Mouse (Mus musculus): Measurements from ENCODE around the gene Elf1.
A peak's percentile ranks its signal among the peaks of the same experiment; 100 is the strongest.
"Not testable (repeated sequence)": the region's sequence is repeated elsewhere in the genome, so short reads cannot be mapped to it uniquely, and the experiment has no call there.

Gene Elf1

GRCm38 (mm10) chr14:79480624-79481338 lies at the start of gene Elf1:
TSS of gene Elf1 (plus strand) at chr14:79481194.
- DNase-seq: peak; percentile 87 to 90

GRCm38 (mm10) chr14:79434068-79434467 lies 46.9 kb upstream of the Elf1 start:
- DNase-seq: no peak

GRCm38 (mm10) chr14:79440655-79441054 lies 40.3 kb upstream of the Elf1 start:
- no peak for DNase-seq

- no peak for DNase-seq
These were observed 39.6 kb upstream of the Elf1 start for GRCm38 (mm10) chr14:79441441-79441840.

- DNase-seq: no peak
These were observed 36.4 kb upstream of the Elf1 start for GRCm38 (mm10) chr14:79444601-79445000.

- no peak for DNase-seq
These were observed 35.9 kb upstream of the Elf1 start for GRCm38 (mm10) chr14:79445055-79445620.

- DNase-seq: peak; percentile 54 to 72
These were observed 29.1 kb upstream of the Elf1 start, which contains the start of gene Kbtbd6 for GRCm38 (mm10) chr14:79451681-79452590. TSS of gene Kbtbd6 (plus strand) at chr14:79451835.

- not testable (repeated sequence) for DNase-seq
These were observed 28.4 kb upstream of the Elf1 start for GRCm38 (mm10) chr14:79452591-79452934.

- DNase-seq: no peak
These were observed 20.6 kb upstream of the Elf1 start for GRCm38 (mm10) chr14:79460401-79460800.

GRCm38 (mm10) chr14:79460988-79461387 lies 20.0 kb upstream of the Elf1 start:
- no peak for DNase-seq

GRCm38 (mm10) chr14:79465623-79466022 lies 15.4 kb upstream of the Elf1 start:
- DNase-seq: no peak

GRCm38 (mm10) chr14:79467621-79468020 lies 13.4 kb upstream of the Elf1 start:
- no peak for DNase-seq

- DNase-seq: no peak
These were observed 7.6 kb upstream of the Elf1 start for GRCm38 (mm10) chr14:79473384-79473783.

- peak; percentile 83 to 89 for DNase-seq
These were observed 551 bp downstream of the Elf1 start, which contains the start of gene Wbp4 for GRCm38 (mm10) chr14:79481339-79482151. TSS of gene Wbp4 (minus strand) at chr14:79481520.

- no peak for DNase-seq
These were observed 1.3 kb downstream of the Elf1 start for GRCm38 (mm10) chr14:79482251-79482661.

- DNase-seq: no peak
These were observed 1.9 kb downstream of the Elf1 start for GRCm38 (mm10) chr14:79482747-79483355.

GRCm38 (mm10) chr14:79483611-79484120 lies 2.7 kb downstream of the Elf1 start:
- DNase-seq: no peak

GRCm38 (mm10) chr14:79486617-79486992 lies 5.6 kb downstream of the Elf1 start:
- DNase-seq: no peak

- no peak for DNase-seq
These were observed 6.2 kb downstream of the Elf1 start for GRCm38 (mm10) chr14:79486993-79487731.

- no peak for DNase-seq
These were observed 7.5 kb downstream of the Elf1 start for GRCm38 (mm10) chr14:79488531-79488930.

- DNase-seq: no peak
These were observed 8.2 kb downstream of the Elf1 start for GRCm38 (mm10) chr14:79489150-79489549.

Measured in thymus, adult 18-20 months (tissue).